Mouse (Mus musculus): Measurements from ENCODE around the gene Tead4. TPM values are rescaled to one million over a fixed set of nuclear protein-coding genes. Genes with fewer than 3 reads are reported as not detected.

Tead4 gene
- total RNA-seq, 2 experiments from 2014 or later, result 18.8 to 20.5 TPM

DNA sequence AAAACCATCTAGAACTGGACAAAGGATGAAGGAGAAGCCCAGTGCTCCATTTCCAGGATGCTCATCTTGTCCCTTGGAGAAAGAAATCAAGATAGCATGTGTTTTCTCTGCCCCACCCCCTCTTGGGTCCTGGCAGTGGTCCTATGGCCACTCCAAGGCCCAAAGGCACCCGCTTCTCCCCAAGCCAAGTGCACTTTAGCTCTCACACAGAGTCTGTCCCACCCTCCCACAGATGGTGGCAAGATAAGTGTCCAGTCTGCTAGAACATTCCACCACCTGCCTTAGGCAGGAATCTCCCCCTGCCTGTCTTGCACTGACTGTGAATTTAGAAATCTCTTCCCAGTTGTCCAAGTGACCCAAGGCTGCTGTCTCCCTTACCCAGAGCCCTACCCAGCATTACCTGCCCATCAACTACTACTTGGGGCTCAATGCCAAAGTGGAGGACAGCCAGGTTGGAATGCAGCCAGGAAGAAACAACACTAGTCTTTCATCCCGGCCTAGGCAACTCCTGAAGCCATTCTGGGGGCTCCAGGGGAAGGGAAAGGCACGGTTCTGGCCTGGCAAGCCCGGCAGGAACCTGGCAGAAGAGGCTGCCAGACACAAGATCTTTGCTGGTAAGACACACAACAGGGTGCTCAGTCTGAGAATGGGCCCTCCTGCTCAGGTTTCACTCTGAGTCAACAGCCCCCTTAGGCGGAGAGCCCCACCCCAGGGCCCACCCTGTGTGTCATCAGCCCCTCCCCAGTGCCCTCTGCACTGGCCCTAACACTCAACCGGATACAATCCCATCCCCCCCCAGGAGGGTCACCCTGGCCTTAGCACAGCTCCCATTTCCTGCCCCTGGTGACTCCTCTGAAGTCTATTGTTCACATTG is 4.5 kb downstream of the Tead4 start:
- peak in 1 of 2 experiments; percentile 25 for DNase-seq (ENCODE audit: low spot score in 2 of 2)

DNA sequence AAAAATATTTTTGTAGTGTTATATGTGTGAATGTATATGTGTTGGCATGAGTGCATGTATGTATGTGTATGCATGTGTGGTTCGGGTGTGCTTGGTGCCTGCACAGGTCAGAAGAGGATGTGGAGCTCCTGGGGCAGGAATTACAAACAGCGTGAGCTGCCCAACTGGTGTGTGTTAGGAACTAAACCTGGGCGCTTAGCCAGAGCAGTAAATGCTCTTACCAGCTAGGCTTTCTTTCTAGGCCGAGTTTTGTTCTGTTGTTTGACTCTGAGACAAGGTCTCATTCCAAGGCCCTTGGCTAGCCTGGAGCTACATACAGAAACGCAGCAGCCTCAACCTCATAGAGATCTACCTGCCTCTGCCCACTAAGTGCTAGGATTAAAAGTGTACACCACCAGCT is 9.3 kb downstream of the Tead4 start:
- no peak for DNase-seq (ENCODE audit: low spot score in 2 of 2)

DNA sequence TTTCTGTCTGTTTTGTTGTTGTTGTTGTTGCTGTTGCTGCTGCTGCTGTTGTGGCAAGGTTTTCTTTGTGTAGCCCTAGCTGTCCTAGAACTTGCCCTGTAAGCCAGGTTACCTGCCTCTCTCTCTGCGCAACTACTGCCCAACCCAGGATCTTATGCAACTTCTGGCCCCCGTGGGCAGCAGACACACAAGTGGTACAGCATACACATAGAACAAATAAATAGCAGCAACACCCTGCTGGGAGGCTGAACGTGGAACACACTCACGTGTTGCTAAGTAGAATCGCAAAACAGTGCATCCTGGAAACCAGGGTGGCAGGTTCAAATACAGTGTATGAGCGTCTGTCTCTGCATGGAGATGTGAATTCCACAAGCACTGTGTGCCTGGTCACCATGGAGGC is 11.9 kb downstream of the Tead4 start:
- no peak for DNase-seq (ENCODE audit: low spot score in 2 of 2)

DNA sequence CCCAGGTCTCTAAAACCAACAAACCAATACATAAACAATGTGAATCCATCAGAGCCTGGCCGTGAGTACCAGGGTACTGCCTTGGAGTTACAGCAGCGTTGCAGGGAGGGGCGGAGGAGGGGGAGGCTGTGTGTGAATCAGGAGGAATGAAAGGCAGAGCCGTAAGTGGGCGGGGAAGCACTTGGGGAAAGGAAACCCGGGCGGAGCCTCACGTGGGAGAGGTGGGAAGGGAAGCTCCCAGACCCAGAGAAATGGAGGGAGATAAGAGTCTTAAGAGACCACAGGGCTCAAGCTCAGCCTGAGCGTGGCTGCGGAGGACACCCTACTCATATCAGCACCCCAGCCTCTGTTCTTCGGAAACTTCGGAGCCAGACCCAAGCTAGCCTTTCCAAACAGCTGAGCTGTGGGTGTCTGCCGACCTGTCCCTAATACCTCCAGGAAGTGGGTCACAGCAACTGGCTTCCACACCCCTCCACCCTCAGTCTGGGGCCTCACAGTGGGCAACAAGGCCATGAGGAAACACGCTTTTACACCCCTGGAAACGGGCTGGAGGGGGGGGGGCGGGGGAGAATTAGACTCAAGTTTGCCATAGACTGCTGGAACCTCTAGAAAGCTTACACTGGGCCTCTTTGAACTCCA is 14.7 kb downstream of the Tead4 start:
- DNase-seq (ENCODE audit: low spot score in 2 of 2), result no peak

DNA sequence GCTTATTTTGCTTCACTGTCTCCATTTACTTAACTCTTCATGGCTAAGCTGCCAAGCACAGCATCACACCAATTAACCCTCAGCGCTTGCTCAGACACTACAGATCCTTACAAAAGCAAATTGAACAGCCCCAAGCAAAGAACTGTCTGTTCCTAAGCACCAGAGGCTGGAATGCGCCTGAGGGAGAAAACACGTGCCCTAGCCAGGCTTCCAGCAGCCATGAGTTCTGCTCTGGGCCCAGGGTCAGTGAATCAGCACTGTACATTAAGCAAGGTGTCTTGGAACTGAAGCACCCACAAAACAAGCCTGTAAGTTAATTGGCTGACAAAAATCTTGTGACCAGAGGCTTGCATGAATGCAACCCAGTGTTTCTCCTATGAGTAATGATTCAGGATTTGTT is 18.5 kb downstream of the Tead4 start:
- no peak for DNase-seq (ENCODE audit: low spot score in 2 of 2)

DNA sequence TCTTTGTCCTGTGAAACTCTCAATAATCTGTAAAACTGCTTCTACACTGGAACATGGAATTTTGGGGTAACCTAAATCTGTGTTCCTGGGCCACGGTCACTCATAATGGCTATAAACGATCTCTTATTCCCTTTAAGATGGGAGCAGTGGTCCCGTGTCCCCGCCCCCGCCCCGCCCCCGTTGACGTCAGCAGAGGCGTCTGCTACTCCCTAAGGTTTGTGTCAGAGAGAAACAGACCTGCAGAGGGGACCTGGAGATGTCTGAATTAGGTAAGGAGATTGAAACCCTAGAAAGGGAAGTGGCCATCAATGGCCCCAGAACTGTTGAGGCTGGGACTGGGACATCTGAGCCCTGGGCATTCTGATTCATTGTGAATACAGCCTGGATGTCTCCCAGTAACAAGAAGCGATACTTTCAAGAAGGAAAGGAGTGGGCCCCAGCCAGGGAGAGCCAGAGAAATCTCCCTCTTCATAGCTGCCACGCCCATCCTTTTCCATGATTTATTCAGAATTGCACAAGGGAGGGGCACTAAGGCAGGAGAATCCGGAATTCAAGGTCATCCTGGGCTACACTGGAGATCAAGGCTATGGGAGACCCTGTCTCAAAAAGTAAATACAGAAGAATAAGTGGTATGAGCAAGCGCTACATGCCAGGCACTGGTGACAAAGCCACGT is 20.0 kb downstream of the Tead4 start:
- no peak for DNase-seq (ENCODE audit: low spot score in 2 of 2)

DNA sequence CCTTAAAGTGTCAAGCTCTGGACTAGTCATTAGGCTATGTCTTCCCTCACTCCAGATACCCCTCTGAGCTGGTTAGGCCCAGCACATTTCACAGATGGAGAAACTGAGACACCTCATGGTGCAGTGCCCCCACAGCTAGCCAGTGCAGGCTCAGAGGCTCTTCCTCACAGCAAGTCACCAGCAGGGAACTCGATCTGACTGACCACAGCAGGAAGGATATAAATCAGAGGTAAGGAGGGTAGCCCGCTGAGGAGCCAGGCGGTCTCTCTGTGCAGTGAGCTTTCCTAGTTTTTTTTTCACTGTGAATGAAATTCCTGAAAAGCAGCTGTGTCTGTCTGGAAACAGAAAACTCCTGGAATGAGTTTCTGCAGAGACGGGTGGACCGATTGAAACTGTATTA is 21.0 kb downstream of the Tead4 start:
- DNase-seq (ENCODE audit: low spot score in 2 of 2), result no peak

DNA sequence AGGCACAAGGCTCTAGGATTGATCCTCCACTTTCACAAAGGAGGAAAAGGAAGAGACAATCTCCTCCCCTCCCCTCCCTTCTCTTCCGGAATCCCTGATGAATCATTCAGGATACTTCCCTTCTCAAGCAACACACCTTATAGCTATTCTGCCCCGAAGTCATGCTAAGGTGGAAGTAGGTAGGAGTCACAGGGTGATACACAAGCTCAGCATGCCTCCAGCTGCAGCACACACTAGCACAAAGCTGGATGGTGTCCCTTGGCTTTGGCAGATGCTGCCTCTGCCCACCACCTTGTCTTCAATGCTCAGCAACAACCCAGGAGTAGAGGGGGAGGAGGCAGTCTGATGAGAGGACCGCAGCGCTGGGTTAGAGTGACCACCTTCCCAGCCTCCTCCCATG is 21.5 kb downstream of the Tead4 start:
- DNase-seq (ENCODE audit: low spot score in 2 of 2), result no peak

DNA sequence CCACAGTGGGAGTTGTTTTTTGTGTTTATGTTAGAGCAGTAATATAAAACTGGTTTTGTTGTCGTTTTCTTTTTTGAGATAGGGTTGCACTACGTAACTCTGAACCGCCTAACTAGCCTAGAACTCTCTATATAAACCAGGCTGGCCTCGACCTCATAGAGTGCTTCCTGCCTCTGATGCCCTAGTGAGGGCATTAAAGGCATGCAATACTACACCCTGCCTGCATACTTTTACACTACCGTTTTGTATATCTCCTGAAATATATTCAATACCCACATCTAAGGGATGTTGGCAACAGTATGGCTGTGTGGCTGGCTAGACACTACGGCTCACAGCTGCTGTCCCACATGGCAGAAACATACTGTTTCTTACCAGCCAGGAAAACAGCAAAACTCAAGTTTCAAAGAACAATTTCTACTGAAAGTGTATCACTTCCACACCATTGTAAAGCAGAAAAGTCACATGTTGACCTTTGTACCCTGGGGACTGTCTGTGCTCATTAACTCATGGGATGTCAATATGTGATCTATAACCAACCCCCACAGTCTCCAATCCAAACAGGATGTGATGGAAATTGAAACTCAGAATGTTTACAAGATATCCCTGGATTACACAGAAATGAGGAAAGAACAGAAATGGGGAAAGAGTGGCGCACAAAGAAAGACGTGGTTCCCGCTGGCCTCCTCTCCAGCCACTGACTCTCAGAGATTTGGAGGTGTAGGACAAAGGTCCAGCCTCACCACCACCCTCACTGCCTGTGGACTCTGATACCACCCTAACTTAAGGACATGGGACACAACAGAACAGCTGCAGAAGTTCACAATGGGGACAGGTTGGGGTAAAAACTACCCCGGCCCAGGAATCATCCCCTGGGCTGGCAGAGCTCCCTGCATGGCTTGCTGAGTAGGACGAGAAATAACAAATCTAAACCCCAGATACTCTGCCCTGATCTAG is 23.2 kb downstream of the Tead4 start:
- no peak for DNase-seq (ENCODE audit: low spot score in 2 of 2)

DNA sequence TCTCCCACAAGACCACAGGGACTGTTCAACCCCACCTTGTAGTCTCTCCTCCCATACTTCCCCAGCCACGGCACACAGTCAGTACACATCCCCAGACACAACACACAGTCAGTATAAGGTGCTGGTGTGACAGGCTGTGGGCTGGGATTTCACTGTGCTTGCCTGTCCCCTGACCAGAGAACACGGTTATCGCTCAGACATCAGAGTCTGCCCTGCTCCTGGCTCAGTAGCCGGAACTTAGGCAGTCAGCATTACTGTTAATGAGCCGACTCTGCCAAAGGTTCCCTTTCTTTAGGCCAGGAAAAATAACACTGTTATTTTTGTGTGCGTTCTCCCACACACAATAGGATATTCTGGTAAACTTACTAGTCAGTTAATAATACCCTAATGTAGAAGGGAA is 24.3 kb downstream of the Tead4 start:
- no peak for DNase-seq (ENCODE audit: low spot score in 2 of 2)

DNA sequence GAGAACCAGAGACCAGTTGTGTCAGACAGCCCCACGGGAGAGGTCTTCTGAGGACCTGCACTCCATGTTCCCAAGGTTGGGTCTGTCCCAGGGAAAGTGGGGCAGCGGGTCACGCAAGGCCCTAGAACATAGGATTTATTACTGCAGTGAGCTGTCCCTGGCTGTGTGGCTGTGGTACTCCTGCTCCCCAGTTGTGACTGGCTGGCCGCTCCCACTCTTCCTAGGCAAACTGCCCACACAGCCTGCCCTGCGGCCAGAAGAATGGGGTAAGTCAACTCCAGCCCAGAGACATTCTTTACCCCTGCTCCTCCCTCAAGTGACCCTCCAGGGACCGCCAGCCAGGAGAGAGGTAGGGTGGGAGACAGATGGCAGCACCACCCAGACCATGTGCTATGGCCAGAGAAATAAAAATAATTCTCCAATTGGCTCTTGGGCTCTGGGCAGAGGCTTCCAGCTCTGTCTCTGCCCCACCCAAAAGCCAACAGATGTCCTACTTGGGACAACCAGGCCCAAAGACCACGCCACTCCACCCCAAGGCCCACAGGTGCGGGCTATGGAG is 25.0 kb downstream of the Tead4 start:
- peak in 1 of 2 experiments; percentile 50 for DNase-seq (ENCODE audit: low spot score in 2 of 2)

DNA sequence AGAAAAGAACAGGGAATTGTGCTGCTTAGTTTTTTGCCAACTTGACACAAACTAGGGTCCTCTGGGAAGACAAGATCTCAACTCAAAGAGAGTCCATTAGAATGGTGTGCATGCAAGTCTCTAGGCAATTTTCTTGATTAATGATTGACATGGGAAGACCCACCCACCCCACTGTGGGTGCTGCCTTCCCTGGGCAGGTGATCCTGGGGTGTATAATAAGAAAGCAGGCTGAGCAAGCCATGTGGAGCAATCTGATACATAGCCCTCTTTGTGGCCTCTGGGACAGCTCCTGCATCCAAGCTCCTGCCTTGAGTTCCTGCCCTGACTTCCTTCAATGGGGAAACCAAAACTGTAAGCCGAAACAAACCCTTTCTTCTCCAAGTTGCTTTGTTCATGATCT is 27.1 kb downstream of the Tead4 start:
- DNase-seq (ENCODE audit: low spot score in 2 of 2), result no peak

DNA sequence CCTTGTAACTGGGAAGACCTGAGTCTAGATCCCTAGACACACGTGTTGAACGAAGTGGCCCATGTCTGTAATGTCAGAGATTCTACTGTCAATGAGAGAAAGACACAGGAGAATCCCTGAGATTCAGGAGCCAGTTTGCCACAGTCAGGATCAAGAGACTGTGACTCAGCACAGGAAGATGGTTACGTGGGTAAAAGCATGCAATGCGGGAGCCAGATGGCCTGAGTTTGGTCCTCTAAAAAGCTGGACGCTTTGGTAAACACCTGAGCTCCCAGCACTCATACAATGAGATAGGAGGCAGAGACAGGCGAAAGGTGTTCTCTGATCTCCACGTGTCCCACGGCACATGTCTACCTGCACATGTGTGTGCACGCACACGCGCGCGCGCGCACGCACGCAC is 27.9 kb downstream of the Tead4 start:
- no peak for DNase-seq (ENCODE audit: low spot score in 2 of 2)

DNA sequence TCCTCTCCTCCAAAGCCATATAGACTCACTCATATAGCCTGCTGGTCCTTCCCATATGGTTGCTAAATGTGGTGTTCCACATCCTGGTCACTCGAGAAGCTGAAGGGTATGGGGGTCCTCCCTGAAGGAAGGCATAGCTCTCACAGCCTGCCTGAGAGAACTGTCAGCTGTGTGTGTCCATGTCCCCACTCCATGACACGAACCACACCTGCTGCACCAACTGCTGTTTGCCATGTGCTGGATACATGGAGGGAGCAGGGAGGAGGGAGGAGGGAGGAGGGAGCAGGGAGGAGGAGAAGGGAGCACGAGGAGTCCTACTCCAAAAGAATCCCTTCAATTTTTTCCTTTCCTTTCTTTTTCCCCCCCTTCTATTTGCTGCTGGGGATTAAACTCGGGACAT is 30.8 kb downstream of the Tead4 start:
- no peak for DNase-seq (ENCODE audit: low spot score in 2 of 2)

DNA sequence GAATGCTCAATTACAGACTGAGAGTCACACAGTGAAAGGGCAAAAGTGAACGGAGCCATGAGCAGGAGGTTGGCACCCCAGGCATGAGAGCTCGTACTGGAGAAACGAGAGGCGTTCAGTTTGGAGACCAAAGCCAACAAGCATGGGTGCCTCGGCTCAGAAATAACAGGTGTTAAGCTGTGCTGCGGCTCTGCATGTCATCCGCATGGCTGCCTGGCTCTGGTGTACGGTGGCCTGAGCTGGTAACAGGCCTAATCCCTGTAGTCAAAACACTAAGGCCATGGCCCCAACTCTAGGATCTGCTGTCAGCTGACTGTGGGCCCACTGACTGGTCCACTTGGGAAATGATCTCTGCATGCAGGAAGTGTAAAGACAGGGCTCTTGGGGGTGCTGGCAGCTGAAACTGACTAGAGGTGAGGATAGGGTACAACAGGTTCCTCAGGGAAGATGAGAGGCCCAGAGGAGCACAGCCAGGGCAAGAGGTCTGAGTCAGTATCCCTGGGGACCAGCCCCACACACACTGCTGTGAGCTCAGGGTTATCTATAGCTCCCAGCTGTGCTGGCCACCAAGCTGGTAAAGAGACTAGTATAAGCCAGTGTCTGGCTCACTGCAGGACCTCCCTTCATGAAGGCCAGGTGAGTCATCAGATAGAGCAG is 35.6 kb downstream of the Tead4 start:
- DNase-seq (ENCODE audit: low spot score in 2 of 2), result no peak

DNA sequence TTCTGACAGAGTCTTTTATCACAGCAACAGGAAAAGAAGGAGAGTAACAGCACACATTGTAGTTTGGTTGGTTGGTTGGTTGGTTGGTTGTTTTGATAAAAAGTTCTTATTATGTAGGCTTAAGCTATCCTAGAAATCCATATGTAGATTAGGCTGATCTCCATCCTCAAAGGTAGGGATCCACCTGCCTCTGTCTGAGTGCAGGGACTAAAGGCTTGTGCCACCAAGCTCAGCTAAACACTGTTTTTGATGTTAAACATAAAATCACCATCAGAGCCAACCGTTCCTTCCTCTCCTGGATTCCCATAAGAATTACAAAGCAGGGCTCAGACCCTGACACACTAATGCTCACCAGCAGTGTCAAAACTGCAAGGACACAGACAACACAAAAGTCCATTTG is 39.1 kb downstream of the Tead4 start:
- no peak for DNase-seq (ENCODE audit: low spot score in 2 of 2)

DNA sequence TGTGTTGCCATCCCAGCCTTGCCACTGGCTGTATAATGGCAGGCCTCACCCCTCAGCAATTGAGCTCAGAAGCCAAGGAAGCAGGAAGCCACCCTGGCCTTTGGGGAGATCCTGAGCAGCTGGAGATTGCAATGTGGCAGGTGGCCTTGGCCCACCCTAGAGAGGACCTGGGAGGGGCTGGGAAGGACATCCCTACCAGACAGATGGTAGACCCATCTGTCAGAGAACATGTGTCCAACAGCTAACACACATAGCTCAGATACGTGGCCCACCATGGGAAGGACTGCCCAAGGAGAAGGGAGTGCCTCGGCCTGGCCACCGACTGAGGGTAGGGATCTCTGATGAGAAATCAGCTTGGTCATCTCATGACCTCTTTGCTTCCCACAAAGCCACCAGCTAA is 41.4 kb downstream of the Tead4 start:
- no peak for DNase-seq (ENCODE audit: low spot score in 2 of 2)

DNA sequence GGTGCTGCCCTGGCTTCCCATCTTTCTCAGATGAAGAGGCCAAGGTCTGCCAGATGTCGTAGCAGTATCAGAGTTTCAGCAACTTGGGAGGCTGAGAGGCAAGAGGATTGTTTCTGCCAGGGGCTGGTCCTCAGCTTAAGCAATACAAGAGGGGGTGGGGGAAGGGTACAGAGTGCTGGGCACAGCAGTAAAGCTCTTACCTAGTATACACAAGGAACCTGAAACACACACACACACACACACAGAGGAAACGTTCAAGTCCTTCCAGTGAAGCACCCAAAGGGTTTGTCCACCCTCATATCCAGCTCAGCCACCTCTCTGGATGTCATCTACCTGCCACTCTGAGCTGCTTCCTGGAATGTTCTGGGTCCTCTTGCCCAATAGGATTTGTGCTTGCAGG is 44.7 kb downstream of the Tead4 start:
- no peak for DNase-seq (ENCODE audit: low spot score in 2 of 2)

DNA sequence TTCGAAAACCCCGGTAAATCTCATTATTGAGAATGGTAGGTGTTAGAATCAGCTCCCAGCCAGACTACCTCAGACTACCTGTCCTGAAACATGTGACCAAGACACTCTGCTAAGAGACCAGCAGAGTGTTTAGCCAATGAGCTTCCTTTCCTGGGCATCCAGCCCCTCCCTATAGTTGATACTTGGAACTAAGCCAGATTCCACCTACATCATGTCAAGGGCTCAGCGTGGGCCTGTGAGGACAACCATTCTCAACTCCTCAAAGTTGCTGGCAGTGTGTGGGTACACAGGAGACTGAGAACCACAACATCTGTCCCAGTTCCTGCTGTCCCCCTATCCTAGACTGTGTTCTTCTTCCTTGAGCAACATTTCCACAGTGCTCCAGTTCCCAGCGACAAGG is 45.3 kb downstream of the Tead4 start:
- no peak for DNase-seq (ENCODE audit: low spot score in 2 of 2)

DNA sequence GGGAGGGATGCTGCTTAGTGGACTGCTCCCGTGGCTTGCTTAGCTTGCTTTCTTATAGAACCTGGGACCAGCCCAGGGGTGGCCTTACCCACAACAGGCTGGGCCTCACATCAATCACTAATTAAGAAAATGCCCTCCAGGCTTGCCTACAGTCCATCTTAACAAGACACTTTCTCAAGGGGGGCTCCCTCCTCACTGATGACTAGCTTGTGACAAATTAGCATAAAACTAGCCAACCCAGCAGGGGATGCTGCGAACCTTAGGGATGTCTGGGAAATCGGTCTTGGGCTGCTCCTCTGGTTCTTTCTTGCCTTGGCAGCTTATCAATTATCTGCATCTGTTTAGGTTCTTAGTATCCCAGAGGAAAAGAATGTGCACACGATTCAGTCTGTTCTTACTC is 46.1 kb downstream of the Tead4 start:
- no peak for DNase-seq (ENCODE audit: low spot score in 2 of 2)

Measured in gastrocnemius, postnatal 4 days (tissue).